Mouse (Mus musculus) megakaryocyte progenitor cell, adult 5-6 weeks (primary cell): ENCODE results near the gene Fat4. TPM values are rescaled to one million over a fixed set of nuclear protein-coding genes. Genes with fewer than 3 reads are reported as not detected.

Experiments
- ATAC-seq: replicated peaks from 2 replicates; pipeline ENCODE4 v1.8.0; 2016; ENCODE audit warnings: mild to moderate bottlenecking, moderate TSS enrichment, inconsistent platforms; ENCODE audit not compliant: poor library complexity
- total RNA-seq, 2 experiments: library from RNA; stranded (forward) in 1 of 2; stranded (reverse) in 1 of 2; fragments of 157-497, 149-512 nt in 1 of 2; fragments of 200-1000 nt in 1 of 2; gene quantifications; 2 replicates each; pipeline versions ENCODE4 v1.2.3 to v1.2.4; 2015 to 2017

Fat4 gene
- total RNA-seq (2015) (0.02 TPM in 1 of 2 replicates, not detected in the other), total RNA-seq (2017) (not detected in 2 replicates)

DNA sequence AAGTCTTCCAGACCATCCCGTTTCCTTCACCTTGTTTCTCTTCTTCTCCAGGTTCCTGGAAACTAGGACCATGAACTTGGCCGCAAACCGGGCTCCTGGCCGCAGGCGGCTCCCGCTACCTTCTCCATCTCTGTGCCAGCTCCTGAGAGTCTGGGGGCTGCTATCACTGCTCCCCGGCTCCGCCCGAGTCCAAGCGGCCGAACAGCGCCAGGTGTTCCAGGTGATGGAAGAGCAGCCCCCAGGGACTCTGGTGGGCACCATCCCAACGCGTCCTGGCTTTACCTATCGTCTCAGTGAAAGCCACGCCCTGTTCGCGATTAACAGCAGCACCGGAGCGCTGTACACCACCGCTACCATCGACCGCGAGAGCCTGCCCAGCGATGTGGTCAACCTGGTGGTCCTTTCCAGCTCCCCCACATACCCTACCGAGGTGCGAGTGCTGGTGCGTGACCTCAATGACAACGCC lies at the start of gene Fat4:
TSS of gene Fat4 (plus strand) at position 51 of the 466 bp plus-strand sequence.
- no peak for ATAC-seq

DNA sequence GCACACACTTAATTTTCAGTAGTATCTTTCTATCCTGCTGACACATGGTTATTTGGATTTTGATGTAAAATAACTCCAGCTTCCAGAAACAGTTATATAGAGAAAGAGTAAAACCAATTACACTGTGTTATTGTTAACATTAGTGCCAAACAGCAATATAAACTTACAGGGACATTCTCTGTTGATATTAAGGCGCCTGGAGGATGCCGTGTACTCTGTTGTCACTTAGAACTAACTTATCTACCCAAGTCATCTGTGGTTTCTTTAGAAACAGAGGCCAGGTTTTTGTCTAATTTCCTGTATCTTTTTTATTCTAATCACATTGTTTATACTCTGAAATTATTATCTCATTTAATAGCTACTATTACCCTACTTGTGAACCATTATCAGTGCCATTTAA lies 47.3 kb upstream of the Fat4 start:
- no peak for ATAC-seq

DNA sequence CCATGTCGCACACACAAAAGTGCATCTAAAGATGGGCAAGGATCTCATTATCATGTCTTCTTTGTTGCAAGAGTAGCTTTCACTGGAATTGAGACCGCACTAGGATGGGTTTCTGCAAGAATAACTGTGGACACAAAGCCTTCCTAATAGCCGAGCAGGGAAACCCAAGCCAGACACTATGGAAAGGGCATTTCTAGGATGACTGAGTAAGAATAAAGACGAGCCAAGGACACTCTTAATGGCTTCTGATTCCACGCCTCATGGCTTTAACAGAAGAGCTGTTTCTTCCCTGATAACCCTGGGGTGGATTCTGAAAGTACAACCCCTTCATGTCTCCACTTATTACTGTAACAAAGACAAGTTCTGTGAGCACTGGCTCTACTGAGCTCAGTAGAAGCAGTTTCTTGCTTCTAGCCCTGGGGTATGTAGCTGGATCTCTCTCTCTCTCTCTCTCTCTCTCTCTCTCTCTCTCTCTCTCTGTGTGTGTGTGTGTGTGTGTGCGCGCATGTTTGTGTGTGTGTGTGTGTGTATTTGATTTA lies 43.7 kb upstream of the Fat4 start:
- no peak for ATAC-seq

DNA sequence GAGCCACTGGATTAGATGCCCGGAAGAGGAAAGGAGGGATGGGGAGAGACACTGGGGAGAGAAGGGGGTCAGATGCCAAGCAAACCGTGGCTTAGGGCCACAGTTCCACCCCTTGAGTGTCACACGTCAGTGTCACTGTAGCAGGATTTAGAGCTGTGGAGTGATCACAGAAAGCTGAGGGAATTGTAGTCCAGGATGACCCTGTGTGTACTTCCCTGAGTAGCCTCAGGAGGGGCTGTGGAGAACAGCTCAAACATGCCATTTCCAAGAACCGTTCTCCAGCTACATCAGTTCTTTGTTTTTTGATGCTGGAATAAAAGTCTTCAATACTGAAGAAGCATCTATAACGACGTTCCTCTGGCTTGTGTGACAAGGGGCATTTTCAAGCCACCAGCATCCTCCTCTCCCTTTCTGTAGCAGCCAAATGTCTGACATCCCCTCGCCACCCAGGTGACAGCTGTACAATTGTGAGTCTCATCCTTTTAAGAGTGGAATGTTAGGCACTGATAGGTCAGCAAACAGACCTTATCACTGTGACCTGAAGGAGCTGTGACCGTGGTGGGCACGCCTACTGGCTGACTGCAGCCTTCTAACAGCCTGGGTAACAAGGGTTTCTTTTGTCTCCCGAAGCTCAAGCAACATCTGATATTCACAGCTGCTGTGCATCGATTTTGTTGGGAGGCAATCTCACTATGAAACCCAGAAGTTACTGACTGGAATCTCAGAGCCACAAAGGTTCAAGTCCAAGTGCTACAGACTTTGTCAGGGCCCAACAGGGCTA lies 39.9 kb upstream of the Fat4 start:
- ATAC-seq, result no peak

DNA sequence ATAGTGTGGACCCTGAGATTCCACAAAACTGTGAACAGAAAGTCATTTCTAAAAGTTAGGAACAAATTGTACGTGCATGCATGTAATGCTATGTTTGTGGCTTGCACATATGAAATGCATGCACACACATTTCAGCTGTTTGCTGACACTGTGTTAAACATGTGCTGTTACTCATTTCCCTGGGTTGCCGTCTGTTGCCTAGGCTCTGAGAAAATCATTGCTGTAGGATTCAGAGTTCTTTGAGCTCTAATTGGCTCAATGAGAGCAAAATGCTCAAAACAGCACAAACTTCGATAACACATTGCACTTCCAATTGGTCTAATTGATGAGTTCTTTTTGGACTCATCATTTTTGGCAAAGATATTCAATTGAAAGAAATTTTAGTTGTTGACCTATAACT lies 37.7 kb upstream of the Fat4 start:
- ATAC-seq, result no peak

DNA sequence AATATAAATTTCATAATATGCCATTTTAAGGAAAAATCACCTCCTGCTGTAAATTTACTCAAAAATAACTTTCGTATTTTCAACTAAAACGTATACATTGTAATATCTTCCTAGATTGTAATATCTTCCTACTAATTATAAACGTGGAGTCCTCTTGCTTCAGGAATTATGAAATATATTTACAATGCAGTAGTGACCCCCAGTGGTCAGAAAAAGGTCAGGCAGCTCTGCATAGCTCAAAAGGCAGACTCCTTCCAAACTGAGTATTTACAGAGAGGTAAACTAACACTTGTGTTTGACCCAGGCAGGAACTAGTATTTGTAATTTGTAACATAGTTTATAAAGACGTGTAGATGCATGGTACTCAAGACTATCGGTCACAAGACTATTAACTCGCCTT lies 37.2 kb upstream of the Fat4 start:
- peak; percentile 68 for ATAC-seq

DNA sequence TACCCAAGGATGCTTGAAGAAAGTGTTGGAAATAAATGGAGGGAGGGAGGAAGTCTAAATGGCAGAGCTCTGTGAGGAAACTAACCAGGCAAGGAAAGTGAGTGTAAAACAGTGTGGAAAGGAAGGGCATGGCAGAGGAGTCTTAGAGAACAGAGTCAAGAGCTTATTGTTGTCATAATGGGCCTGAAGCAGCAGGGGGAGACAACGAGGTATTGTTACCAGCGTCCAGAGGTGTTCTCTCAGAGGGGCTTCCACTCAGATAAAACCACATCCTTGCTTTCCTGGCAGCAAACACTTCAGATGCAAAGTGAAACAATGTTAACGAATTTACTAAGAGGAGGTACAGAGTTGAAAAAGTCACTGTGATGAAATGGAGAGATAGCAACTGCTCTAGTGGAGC lies 33.1 kb upstream of the Fat4 start:
- peak; percentile 60; the same call in 1 of the 2 replicates for ATAC-seq

DNA sequence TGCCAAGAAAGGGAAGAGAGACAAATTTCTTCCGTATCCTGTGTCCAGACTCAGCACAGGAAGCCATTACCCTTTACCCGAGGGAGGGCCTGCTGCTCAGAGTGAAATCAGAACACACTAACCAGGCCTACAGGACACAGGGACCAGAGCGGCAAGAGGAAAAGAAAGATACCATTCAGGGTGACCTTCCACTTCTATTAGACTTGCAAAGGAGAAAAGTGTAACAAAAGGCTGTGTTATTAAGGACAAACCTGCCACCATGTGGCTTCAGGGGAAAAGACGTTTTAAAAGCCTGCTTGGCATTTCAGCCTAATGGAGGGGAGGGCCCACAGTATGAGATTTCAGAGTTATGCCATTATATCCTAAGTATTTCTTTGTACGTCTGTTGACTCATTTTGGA lies 26.1 kb upstream of the Fat4 start:
- ATAC-seq, result no peak

DNA sequence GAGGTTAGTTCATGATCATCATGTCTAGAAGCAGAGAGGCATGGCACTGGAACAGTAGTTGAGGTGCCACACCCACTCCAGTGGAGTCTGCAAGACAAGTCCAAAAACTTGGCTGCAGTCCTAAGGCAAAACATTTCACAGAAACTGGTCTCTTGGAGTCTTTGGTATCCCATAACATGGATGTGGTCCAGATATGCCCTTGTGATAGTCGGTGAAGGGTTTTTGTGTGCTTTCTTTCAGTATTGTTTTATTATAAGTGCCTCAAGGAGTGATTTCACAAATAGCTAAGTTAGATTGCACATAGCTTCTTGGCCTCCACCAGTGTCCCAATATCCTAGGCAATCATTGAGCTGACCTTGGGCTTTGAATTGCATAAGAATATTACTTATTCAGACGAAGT lies 15.4 kb upstream of the Fat4 start:
- no peak for ATAC-seq

DNA sequence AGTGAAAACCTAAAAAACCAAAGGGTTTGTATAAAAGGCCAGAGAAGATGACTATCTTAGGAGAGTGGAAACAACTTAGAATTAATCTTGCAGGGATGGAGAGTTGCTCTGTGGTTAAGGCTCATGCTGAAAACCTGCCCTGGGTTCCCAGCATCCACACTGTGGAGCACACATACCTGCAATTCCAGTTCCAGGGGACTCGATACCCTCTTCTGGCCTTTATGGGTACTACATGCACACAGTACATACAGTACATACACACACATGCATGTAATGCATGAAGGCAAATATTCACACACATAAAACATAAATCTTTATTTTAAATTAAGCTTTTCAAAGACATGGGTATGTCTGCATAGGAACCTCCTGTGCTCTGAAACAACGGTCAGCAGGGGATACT lies 10.9 kb upstream of the Fat4 start:
- no peak for ATAC-seq

DNA sequence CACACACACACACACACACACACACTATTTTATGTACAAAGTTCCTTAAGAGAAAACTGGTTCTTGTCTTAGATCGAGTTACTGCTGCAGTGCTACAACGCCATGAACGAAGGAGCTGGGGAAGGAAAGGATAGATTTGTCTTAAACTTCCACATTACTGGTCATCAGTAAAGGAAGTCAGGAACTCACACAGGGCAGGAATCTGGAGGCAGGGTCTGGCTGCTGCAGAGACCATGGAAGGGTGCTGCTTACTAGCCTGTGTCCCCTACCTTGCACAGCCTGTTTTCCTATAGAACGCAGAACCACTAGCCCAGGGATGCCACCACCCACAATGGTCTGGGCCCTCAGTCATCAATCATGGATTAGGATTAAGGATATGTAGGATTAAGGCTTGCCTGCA lies 10.0 kb upstream of the Fat4 start:
- no peak for ATAC-seq

DNA sequence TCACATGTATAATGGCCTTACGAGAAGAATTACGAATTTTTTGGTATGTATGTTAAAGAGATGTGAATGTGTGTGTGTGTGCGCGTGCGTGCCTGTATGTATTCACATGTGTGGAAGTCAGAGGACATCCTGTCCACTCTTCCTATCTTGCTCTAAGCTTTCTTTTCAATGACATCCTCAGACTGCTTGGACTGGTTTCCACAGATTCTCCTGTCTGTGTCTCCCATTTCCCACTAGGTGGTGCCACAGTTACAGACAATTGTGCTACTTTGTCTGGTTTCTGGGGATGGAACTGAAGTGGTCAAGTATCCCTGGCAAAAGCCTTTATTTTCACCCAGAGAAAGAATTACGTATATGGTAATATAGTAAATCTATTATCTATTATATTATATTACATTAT lies 4.0 kb upstream of the Fat4 start:
- ATAC-seq, result no peak

DNA sequence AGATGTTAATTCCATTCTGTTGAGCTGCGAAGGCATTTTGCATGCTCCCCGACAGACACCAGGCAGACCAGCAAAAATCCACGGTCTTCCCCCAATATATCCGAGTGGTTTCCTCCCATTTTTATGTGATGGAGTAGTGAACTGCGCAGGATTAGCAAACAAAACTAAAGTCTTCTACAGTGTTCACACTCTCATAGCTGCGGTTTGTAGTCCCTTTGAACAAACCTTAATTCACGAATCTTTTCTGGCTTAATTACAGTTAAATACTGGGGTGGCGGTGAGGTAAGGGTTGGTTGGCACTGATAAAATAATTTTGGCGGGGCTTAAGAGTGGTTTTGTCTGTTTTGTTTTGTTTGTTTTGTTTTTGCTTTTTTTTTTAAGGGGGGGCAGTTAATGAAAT lies 3.1 kb upstream of the Fat4 start:
- no peak for ATAC-seq

DNA sequence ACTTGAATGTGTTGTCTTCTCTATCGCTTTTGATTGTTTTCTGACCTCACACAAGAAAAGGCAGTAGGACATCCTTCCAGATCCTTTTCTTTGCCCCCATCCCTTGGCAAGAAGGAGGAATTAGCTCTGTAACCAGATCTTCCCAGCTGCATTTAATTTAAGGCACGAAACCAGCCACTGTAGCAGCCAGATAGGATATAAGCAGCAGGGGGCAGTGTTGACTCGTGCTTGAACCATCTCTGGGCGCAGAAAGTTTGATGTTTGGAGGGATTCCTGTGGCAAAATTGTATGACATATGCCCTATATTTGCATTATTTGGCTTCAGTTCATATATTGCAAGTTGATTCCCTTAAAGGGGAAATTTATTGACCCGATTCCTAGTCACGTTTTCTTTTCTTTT lies 2.5 kb upstream of the Fat4 start:
- peak; percentile 63 for ATAC-seq

DNA sequence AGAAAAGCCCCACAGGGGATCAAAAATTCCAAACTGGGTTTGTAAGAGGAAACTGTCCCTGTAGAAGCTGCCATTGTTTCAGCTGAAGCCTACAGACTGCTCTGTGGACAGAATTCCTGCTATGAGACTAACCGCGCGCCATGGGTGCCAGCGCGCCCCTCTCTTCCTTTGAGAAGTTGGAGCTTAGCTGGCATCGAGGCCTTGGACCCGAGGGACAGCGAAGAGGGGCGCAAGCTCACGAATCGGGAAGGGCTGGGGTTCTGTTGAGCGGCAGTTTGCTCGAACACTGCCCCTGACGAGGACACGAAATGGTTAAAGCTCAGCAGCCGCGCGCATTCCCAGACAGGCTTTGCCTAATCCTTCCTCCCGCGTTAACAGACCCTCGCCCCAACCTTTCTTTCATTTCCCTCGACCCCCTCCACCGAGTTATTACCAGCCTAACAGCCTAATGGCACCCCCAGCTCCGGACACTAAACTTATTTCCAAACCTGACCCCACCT lies 1.8 kb upstream of the Fat4 start:
- ATAC-seq, result no peak

DNA sequence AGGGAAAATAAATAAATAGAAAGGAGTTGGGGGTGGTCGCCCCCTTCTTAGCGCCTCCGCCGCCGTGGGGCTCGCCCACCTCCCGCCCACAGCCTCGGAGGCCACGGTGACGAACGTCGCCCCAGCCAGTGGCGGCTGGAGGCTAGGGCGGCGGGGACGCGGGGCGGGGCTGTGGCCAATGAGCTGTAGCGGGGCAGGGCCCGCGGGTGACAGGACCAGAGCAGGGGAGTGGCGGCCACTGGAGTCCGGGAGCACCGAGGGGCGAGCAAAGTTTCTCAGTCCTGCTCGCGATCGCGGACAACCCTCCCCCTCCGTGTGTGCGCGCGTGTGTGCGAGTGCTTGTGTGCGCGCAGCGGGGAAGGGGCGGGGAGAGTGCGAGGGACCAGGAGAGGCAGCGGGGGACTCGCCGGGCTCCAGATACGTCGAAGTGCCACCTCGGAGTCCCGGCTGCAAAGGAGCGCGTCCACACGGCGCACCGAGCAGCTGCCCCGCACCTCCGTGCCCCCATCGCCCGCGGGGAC lies 1.2 kb upstream of the Fat4 start:
- peak; percentile 52 for ATAC-seq

DNA sequence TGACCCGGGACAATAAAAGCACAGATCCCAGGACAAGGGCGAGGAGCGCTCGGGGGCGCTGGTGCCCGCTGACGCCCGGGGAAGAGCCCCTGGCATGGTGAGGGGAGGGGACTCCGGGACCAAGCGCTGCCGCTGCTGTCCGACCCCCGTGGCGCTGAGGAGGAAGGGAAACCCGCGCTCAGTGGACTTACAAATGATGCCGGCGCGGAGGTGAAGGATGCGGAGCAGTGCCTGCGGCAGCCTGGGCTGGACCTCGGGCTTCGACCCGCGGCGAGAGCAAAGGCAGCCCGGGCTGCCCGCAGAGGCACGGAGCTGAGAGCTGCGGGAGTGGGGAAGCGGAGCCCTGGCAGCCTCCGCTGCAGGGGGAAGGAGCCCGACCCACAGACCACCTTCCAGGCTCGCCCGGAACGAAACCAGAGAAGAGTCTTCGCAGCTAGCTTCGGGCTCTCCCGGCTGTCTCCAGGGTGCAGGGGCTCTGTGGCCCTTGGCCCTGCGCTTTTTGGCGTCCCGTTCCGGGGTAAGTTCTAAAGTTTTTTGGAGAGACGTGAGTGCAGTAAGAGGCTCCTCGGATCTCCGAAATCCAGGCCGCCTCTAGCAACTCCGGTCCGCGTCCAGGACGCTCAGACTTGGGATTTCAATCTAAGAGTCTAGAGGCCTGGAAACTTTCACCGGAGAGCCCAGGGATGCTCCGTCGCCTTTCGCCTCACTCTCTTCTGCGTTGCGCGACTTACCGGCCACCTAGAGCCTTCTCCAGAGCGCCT lies 499 bp upstream of the Fat4 start:
- no peak for ATAC-seq

DNA sequence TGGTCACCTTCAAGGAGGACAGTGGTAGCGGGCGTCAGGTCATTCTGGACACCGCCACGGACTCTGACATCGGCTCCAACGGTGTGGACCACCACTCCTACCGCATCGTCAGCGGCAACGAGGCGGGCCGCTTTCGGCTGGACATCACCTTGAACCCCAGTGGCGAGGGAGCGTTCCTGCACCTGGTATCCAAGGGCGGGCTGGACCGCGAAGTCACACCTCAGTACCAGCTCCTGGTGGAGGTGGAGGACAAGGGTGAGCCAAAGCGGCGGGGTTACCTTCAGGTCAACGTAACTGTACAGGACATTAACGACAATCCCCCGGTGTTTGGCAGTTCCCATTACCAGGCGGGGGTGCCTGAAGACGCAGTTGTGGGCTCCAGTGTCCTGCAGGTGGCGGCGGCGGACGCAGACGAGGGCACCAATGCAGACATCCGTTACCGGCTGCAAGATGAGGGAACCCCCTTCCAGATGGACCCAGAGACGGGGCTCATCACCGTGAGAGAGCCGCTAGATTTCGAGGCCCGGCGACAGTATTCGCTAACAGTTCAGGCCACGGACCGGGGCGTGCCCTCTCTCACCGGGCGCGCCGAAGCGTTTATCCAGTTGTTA lies 746 bp downstream of the Fat4 start:
- ATAC-seq, result peak; percentile 17

DNA sequence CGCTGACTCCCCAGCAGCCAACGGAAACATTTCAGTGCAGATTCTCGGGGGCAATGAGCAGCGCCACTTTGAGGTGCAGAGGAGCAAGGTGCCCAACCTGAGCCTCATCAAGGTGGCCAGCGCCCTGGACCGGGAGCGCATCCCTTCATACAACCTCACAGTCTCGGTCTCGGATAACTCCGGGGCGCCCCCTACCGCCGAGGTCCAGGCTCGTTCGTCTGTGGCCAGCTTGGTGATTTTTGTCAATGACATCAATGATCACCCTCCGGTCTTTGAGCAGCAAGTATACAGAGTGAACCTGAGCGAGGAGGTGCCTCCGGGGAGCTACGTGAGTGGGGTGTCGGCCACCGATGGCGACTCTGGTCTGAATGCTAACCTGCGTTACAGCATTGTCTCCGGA lies 1.4 kb downstream of the Fat4 start:
- ATAC-seq, result peak; percentile 40; the same call in 1 of the 2 replicates

DNA sequence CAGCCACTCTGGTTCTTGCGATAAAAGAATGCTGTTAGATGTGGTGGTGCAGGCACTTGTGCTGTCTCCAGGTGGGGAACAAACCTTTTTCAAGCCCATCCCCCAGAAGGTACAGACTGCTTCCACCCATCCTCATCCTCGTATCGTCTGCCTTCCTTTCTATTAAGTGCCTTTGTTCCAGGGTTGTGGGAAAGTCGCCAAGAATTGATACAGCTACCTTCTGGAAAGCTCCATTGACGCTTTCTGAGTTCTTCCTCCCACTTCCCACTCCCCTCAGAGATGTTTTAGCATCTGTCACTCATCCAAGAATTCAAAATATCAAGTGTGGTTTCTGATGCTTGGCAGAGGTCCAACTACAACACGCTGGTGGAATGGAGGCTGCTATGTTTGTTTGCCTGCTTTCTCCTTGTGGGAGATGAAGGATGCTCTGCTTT lies 6.1 kb downstream of the Fat4 start:
- no peak for ATAC-seq

DNA sequence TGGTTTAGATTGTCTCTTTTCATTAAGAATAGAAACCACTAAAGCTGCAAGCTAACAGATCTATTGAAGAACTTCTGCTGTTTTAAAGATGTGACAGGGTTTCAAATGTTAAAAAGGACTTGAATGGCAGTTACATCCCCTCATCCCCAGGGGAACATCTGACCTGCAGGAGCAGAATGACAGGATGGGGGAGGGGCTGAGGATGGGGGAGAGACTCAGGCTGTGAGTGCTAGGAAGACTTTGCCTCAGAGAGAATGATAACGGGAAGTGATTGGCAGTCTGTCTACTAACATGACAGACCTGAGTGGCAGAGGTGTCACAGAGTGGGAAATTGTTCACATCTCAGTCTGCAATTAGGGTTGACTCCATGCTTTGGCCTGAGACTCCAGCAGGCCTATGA lies 14.1 kb downstream of the Fat4 start:
- ATAC-seq, result no peak
